Mouse (Mus musculus): ENCODE measurements at regions not wholly inside any gene's neighbourhood (a gene's known extent, or its start where the extent isn't known, plus 50 kb on each side); places are given as distances from the start of the nearest gene placed in this dataset.

DNA sequence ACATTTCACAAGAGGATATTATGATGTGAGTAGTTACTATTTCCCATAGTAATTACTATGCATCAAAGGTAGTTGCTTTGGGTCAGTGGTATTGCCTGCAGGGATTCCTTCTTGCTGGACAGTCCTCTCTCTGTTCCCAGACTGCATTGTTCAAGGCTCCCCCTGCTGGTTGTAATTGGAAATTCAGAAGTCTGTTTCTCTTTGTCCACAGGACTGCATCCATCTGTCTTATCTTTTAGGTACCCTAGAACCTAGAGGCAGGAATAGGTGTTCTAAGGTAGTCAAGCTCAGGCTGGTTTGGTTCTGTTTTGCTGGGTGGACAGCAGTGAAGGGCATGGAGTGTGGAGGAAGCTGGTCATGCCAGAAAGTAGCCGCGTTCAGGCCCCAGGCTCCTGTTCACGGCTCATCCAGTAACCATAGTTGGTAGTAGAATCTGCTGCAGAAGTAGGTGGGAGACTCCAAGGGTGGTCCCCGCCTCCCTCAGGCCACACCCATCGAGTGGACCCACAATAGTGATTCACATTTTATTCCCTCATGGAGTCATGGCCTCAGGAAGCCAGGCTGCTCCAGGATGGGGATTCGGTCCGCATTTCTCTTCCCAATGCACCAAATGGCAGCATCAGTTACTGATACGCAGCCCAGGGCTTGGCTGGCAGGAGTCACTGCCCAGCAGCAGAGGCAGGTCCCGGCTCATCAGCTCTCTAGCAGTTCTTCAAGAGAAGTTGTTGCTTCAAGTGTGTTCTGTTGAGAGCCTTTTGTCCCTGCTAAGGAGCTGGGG lies 51.7 kb upstream of the Caprin1 start:
- DNase-seq, result no peak

DNA sequence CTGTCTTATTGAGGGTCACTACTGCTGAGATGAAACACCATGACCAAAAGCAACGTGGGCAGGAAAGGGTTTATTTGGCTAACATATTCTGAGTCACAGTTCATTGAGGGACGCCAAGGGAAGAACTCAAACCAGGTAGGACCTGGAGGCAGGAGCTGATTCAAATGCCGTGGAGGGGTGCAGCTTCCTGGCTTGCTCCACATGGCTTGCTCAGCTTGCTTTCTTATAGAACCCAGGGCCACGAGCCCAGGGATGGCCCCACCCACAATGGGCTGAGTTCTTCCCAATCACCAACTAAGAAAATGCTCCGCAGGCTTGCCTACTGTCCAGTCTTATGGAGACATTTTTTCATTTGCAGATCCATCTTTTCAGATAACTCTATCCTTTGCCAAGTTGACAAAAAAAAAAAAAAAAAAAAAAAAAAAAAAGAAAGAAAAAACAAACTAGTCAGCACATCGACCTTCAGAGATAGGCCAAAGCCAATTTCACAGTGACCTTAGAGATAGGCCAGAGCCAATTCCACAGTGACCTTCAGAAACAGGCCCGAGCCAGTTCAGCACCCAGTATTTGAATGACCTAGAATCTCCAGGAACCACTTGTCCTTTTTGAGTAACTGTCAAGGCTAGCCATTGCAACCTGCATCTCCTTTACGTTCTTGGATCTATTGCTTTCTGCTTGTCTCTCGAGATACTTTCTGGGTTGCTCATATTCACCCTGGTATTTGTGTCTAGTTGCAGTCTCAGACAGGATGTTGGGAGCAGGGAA lies 52.5 kb upstream of the Caprin1 start:
- DNase-seq, result no peak

DNA sequence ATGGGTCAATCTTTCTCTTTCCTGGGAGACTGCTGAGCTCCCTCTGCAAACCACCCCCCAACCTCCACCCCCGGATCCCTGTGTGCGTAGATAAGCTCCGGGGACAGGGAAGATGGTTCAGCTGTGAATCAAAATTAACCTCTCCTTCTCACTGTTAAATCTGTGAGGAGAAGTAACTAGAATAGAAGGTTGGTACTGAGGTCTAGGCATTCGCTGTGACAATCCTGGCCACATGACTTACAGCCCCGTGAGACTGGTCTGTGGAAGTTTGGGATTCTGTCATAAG lies 53.0 kb upstream of the Caprin1 start:
- DNase-seq, result no peak

DNA sequence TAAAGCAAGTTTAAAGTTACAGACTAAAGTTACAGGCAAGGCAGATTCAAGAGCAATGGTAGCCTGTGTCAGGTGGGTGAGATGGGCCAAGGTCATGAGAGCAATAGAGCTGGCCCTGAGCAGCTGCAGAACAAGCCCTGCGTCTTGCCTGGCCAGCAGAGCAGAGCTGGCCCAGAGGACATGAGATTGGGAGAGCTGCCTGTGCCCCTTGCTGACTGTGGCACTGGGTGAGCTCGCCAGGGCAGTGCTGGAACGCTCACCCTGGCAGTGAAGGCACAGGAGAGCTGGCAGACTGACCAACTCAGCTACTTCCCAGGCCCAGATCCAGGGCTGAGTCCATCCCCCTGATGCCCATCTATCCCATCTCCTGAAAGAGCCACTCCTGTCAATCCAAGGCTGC lies 53.7 kb upstream of the Caprin1 start:
- DNase-seq, result no peak

DNA sequence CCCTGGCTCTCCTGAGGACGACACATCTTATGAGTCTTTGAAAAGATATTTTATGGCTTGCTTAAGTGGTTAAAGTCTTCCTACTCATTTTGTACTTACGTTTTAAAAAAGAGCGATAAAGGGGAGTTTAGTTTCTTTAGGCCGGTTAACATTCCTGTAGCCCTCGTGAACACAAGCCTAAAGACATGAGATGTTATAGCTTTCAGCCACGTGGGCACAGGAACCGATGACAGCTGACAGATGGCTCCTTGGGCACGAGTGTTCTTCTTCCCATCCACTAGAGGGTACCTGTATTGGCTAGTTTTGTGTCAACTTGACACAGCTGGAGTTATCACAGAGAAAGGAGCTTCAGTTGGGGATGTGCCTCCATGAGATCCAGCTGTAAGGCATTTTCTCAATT lies 63.8 kb upstream of the Caprin1 start:
- DNase-seq, result no peak

DNA sequence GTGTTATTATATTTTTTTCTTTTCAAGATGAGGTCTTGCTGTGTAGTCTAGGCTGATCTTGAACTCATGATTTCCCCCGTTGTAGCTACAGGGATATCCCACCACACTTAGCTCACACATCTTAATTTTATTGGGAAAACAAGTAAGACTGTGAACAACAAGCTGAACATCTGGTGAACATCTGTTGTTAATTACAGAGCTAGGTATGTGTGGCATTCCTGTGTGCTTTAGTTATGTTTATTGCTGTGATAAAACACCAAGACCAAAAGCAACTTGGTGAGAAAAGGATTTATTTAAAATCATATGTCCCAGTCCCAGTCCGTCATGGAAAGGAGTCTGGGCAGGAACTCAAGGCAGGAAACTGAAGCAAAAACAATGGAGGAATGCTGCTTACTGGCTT lies 66.8 kb upstream of the Caprin1 start:
- DNase-seq, result no peak

DNA sequence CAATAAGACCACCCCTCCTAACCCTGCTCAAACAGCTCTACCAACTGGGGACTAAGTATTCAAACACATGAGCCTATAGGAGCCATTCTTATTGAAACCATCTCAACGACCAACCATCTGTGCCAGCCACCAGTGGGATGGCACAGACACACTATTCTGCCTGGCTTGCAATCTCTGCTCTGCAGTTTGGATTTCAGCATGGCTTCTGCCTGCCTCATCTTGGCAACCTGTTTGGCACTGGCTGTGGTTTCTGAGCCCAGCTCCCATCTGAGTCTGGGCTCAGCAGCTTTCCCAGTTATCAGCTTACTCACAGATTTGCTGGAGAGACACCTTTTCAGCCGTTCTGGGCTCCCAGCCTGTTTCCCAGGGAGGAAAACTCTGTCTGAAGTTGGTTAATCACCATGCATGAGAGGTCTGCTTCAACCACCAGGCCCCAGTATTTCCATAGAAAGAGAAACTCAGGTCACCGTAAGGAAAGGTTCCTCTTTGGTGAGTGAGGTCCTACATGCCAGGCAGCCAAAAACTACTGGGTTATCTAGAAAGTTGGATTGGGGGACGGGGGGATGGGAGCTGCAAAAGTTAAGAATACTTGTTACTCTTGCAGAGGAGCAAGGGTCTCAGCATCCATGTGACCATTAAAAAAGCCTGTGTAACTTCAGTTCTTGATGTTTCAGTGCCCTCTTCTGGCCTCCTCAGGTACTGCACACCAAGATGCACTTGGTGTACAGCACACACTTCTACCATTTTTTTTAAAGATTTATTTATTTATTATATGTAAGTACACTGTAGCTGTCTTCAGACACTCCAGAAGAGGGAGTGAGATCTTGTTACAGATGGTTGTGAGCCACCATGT lies 68.1 kb upstream of the Caprin1 start:
- peak; percentile 65 for DNase-seq

DNA sequence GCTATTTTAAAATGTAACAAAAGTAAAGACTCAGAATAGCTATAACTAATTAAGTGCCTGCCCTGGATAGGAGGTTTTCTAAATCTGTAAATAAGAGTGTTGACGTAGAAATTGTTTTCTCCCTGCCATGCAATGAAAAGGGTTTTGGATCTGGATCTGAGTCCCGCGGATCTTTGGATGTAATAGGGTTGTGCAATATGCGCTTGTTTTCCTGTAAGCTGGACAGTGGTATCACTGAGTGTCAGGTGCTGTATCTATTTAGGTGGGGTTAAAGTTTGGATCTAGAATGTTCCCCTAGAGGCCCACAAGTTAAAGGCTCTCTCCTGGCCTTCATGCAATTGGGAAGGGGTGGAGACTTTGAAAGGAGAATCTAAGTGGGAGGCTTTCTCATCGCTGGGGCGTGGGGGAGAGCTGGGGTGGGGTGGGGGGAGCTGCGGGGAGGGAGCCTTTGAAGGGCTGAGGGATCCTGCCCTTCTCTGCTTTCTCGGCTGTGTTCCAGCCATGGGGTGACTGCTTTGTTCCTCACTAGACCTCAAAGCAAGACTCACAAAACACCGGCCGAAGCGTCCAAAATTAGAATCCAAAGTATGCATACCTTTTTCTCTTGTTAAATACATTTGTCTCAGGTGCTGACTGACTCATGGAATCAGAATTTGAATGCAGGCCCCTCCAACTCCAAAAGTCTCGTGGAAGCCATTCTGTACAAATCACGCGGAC lies 70.0 kb upstream of the Caprin1 start:
- DNase-seq, result no peak

DNA sequence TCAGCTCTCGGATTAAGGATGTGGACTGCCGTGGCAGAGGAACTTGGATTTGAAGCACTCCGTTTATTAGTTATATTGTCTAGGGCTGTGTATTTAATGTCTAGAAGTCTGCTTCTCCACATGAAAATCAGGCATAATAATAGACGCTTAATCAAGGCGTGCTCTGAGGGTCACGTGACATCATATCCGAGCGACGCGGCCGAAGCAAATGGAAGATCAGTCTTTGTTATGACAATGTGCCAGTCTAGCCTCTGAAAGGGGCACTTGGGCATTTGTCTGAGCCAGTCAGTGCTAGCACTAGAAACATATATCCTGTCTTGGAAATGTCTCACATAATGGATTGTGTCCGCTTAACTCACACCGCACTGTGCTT lies 70.5 kb upstream of the Caprin1 start:
- no peak for DNase-seq

DNA sequence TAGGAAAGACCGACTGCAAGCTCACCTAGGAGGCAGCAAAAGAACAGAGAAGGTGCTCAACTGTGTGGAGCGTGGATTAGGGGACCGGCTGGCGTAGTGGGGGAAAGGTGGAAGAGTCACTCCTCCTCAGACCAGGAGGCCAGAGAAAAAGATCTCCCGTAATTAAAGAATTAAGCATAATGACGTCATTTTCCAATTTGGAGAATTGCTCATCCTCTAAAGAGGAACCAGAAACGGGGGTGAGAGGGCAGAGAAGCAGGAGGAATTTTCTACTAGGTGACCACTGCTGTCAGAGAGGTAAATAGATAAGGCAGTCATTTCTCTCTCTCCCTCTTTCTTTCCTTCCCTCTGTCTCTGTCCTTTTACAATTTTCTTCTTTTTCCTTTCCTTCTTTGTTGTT lies 71.2 kb upstream of the Caprin1 start:
- no peak for DNase-seq

DNA sequence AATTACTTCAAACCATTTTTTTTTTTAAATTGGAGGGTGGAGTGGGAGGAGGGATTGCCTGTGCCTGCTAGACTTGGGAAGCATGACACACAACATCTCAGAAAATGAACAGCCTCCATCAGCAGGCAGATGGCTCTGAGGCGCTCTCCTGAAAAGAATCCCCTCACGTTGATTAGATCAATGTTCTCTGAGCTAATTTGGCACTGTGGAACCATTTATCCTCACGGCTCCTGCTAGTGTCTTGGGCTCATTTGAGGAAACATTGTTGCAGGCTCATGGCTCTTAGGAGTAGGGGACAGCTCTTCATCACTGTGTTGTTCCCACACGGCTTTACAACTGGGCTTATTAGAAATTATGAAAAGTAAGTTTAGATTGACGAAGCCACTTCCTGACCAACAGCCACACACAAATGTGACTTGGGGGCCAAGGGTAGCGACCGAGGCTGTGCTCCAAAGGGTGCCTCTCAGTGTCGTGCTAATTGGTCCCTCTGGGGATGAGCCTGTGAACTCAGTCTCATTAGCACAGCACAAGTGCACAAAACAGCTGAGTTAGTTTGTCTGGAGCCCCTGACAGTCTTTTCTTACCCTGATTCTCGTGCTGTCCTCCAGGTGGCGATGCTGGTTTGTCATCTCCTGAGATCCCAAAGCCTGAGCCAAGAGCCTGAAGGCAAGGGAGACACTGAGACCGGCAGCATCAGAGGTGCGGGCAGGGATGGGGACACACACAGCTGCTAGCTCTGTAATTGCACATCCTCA lies 74.2 kb upstream of the Caprin1 start:
- DNase-seq, result peak; percentile 80

DNA sequence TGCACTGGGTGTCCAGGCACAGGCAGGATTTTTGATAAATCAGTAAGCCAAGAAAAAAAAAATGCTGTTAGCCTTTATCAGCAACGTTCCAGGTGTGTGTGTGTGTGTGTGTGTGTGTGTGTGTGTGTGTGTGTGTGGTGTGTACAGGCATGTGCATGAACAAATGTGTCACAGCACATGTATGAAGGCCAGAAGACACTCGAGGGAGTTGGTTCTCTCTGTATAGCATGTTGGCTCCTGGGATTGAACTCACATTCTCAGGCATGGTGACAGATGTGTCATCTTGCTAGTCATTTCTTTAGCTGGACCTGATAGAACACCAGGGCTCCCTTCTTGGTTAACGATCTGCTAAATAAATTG lies 74.8 kb upstream of the Caprin1 start:
- DNase-seq, result no peak

DNA sequence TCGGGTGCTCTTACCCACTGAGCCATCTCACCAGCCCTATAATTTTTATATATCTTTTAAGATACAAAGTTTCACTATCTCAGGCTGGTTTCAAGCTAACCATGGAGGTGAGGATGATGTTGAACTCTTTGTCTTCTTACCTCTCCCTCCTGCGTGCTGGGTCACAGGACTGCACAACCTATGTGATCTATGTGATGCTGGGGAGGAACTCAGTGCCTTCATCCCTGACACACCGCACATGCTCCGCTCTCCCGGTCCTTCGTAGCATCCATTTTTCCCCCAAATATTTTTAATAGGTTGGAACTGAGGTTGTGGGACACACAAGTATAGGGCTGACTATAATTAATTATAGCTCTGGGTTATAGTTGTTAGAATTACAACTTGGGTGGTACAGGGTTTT lies 75.9 kb upstream of the Caprin1 start:
- DNase-seq, result no peak

DNA sequence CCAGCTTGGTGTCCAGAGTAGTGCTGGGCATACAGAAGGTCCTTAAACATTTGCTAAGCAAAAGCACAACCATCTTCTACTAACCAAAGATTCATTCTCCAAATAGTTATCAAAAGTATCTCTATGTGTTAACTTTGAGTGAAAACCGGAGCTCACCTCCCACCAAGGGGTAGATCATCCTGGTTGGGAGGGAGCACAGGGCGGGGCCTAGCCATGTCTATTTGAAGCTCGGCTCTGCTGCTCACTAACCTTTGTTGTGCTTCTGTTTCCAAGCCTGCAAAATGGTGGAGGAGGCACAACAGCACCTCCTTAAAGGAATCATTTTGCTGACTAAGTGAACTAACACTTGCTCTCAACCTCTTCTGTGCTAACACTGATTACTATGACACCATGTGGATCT lies 77.0 kb upstream of the Caprin1 start:
- DNase-seq, result no peak

DNA sequence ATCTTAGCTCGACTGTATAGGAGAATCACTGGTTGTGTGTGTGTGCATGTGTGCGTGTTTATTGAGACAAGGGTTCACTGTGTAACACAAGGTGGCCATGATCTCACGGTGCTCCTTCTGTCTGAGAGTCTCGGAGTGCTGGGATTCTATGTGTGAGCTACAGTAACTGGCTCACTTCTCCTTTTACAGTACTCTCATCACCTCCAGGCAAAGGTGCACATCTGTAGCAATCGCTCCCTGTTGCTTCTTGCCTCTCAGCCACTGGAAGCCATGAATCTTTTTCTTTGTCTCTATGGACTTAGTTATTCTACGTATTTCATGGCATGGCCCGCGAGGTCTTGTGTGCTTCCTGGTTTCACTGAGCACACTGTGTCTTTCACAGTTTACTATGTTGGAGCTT lies 78.3 kb upstream of the Caprin1 start:
- DNase-seq, result no peak

DNA sequence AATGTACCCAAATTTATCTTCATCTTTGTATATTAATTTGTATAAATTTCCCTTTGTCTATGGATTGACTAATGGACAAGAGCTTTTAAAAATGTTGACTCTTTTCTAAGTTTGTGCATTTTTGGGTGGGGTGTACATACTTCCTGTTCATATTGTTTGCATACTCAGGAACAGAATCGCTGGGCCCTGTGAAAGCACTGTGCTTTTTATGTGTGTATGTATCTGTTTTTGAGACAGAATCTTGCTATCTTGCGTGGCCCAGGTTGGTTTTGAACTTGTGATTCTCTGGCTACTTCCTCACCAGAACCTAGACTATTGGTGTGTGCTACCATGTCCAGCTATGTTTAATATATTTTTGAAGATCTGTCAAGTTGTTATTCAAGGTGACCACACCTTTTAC lies 78.8 kb upstream of the Caprin1 start:
- no peak for DNase-seq

DNA sequence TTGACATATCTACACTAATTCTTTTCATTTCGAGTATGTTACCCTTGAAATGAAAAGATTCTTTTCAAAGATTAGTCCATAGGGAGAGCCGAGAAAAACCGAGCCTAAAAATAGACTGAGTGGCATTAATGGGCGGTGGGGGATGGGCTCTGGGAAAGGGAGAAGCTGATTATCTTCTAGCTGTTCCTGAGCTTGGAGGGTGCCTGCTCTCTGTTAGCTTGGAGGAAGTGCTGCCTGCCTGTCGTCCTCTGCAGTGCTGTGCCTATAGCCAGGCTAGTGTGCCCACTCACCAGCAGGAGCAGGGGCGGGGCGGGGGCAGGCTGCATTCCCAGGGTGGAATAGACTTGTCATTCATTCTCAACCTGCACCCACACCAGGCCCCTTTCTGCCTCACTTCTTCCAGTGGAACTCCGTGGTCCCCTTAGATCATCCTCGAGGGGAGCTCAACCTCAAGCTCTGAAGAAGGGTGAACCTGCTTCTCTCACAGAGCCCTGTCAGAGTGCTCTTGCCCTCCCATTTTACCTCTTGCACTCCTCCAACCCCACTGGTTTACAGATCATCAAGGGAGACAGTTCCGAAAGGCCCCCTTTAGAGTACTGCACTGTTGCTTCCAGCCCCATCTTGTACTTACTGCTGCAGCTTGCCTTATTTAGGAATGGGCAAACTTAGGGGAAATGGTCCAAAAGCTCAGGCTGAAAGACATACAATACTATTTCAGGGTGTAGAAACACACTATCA lies 76.6 kb upstream of the Lmo2 start:
- peak; percentile 60 for DNase-seq

DNA sequence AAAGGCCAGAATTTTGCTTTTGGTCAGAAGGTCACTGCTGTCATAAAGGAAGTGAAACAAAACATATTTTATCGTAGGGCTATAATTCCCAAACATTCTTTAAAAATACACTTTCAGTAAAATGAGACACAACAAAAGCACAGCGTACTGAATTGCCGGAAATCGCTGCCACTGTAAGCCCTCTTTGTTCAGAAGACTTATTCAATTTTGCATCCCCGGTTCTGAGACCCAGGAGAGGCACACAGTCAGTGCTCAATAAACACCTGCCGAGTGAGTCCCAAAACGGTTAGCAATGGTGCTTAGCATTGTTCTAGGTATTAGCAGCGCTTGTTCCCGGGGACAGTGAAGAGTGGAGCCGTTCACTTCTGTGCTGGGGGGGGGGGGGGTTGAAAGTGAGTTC lies 72.9 kb upstream of the Lmo2 start:
- no peak for DNase-seq

DNA sequence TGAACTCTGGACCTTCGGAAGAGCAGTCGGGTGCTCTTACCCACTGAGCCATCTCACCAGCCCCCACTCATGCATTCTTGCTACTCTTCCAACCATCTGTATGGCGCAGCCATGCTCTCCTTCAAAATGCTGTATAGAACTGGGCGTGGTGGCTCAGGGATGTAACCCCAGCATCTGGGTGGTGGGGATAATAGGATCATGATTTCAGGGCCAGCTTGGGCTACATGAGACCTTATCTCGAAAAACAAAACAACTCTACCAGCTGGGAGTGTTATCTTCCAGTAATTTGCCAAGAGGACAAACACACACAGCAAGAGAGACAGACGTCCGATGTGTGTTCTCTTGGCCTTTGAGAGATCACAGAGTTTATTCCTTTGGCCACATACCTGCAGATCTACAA lies 69.8 kb upstream of the Lmo2 start:
- no peak for DNase-seq

DNA sequence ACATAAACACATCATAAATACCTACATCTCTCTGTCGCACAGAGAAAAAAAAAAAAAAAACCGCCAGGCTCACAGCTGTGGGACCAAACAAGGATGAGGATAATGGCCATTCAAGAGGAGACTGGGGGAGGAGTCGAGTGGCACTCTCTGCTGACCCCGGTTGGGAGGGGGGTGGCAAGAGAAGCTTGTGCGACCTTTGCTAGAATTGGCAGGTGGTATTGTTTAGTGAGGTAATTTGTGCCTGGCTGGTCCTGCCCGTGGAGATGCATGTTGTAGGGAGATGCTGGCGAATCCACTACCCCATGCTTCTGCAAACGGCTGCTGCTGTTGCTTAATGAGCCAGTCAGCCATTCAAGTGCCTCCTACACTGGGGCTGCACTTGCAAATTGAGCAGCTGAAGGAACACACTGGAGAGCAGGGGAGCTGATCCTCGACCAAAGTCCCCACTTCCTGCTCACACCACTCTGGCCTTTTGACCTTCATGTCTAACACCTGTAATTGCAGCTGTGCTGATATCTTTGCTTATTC lies 66.5 kb upstream of the Lmo2 start:
- DNase-seq, result peak; percentile 11

DNA sequence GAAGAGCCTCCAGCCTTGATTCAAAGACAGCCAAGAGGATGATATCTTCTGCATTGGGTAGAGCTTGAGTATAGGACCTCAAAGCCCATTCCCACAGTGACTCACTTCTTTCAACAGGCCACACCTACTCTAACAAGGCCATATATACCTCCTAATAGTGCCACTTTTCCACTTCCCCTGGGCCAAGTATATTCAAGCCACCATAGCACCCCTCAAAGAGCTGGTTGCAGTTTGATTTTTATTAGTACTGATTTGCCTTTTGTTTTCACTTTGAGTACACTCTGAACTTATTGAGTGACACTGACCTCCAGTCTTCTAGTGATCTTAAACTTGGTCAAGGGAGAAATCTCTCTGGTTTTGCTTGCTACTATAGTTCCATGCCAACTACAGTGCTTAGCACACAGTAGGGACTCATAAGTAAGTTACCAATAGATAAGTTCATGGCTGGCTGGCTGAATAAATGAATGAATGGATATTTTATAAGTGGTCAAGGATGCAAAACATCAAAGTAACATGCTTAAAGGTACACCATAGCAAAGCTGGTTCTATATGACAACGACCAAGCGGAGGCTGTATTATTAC lies 64.5 kb upstream of the Lmo2 start:
- DNase-seq, result no peak

Measured in right cerebral cortex, postnatal 14 days (tissue).